Mouse (Mus musculus): Measurements from ENCODE around the gene Fam57b. TPM values are rescaled to one million over a fixed set of nuclear protein-coding genes. Genes with fewer than 3 reads are reported as not detected.

Fam57b gene
- total RNA-seq, 2 experiments from 2014 or later = 8.2 to 9.7 TPM

DNA sequence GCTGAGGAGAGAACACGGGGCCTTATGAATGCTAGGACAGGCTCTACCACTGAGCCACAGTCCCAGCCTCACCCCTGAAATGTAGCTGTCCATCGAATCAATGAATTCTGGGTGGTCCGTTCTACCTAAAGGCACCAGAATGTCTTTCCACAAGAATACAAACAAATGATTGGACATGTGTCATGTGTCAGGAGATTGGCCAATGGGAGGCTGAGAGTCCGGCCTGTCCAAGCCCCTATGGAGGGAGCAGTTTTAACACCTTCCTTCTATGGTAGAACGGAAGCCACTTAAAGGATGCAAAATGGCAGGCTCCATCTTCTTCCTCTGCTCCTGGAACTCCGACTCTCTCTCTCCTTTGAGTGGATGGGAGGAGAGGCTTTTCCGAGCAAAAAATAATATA, 20.1 kb downstream of the Fam57b start:
- no peak for DNase-seq
- intact Hi-C loops (cut with DNase I) = no loop called here

DNA sequence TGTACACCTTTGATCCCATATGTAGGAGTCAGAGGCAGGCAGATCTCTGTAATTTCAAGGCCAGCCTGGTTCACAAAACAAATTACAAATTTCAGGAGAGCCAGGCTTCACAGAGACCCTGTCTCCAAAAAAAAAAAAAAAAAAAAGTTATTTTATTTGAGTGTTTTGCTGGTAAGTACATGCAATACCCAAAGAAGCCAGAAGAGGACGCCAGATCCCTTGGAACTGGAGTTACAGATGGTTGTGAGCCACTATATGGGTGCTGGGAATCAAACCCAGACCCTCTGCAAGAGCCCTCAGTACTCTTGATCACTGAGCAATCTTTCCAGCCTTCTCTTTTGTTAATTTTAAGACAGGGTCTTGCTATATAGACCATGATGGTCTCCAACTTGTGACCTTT, 21.4 kb downstream of the Fam57b start:
- intact Hi-C loops (cut with DNase I) = no loop called here
- DNase-seq = no peak

DNA sequence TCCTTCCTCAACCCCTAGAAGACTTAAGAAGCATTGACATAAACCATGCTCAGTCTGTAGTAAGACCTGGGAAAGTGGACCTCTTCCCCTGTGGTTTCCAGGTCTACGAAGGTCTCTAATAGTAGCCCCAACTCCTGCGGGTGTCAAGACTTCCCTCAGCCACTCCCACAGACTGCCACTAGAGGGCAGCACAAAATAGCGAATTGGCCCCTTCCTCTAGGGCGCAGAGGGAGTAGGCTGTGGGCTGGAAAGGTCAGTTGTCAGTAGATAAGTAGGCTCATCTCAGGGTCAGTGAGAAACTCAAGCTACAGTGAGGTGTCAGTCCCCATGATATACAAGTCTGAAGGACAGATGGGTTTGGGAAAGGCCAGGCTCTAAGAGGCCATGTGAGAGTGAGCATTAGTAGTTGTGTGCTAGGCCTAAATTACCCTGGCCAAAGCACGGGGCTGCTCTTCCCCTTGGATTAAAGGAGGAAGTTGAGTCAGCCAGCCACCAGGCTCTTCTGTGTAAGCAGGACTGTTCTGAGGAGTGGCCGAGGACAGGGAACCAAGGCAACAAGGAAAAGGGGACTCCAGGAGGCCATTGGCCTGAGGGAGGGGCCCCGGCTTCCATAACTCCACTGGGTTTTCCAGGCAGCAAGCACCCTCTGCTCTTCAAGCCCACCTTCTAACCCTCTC, 24.5 kb downstream of the Fam57b start:
- peak; percentile 86 to 88 for DNase-seq
- intact Hi-C loops (cut with DNase I) = loop anchor here (2.0 kb wide), 2 partner anchors 141 to 283 kb away; no protein-coding TSS in a partner anchor

DNA sequence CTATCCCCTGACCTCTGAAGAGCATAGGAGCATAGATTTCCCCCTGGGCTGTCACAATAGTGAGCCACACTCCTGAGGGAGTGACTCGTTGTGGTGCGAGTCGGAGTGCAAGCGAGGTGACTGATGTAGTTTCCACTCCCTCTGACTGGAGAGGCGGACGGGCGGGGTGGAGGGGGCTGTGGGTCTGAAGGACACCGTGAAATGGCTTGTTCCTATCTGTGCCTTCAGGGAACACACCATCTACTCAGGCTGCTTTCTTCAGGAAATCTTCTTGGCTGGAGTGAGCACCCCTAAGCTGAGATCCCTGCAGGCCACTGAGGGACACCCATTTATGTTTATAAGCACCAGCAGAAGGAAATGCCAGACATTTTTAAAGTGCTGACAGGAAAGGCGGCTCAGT, 25.3 kb downstream of the Fam57b start:
- intact Hi-C loops (cut with DNase I) = loop anchor here (2.0 kb wide), 2 partner anchors 140 to 282 kb away; no protein-coding TSS in a partner anchor
- peak; percentile 25 to 29 for DNase-seq

DNA sequence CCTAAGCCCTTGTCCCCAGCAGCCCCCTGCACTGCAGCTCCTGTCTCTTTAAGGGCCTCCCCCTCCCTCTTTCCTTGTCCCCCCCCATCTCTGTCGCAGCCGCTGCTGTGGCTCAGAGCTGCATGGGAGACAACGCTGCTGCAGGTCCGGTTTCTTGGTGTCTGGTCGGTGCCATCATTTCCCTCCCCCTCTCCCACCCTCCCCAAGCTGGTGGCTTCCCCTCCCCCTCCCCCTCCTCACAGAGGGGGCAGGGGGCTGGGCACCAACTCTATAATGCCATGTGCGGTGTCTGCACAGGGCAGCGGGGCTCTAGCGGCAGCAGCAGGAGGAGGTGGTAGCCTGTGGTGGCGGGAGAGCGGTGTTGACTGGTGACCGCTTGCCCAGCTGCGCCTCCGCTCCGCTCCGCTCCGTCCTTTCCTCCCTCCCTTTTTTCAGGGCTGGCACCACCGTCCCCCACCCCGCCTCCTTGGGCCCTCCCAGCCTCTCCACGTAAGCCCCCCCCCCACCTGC, 25.8 kb downstream of the Fam57b start:
- intact Hi-C loops (cut with DNase I) = loop anchor here (2.0 kb wide), 2 partner anchors 140 to 282 kb away; no protein-coding TSS in a partner anchor
- DNase-seq = no peak

DNA sequence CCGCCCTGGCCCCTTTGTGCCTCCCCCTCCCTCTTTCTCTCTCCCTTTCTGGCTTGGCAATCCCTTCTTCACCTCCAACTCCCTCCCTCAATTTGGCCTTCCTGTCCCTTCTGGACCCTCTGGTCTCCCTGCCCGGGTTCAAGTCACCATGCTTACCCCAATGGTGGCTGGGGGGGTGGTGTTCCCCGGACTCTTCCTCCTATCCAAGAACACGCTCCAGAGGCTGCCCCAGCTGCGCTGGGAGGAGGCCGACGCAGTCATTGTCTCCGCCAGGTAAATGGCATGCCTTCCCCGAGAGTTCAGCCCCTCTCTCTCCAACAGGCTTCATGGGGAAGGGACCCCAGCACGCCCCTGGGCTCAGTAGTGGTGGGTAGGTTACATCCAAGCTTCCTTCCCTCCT, 26.5 kb downstream of the Fam57b start:
- no peak for DNase-seq
- intact Hi-C loops (cut with DNase I) = loop anchor here (2.0 kb wide), 2 partner anchors 139 to 281 kb away; no protein-coding TSS in a partner anchor

DNA sequence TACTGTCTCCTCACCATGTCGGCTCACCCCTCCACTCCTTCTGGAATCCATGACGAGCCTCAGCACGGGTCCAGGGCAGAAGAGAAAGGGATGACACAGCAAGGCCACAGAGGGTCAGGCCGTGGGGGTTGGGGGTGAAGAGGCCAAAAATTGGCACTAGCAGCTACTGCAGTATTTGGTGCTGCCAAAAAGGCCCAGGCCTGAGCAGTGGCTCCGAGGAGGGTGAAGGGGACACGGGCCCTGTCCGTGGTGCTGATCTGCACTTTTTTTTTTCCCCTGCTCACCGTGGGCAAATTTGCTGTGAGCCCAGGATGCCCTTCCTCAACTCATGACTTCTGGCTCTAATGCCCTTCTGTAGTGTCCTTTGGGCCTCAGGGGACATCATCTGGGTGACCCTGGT, 27.9 kb downstream of the Fam57b start:
- no peak for DNase-seq
- intact Hi-C loops (cut with DNase I) = no loop called here

DNA sequence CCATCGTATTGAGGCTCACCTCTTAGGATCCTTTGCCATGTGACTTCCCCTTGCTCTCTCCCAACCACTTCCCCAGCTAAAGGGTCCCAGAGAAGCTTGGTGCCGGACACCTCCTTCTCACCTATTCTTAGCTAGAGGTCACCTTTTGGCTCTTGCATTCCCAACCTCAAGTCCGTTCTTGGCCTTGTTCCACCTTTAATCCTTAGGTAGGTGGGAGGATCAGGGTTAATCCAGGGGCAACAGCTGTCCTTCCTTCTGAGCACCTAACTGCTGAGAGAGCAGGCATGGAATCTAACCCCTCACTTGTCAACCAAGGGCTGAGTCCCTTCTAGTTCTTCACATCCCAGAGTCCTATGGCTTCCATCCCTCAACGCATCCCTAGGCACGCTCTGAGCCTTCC, 28.5 kb downstream of the Fam57b start:
- intact Hi-C loops (cut with DNase I) = no loop called here

DNA sequence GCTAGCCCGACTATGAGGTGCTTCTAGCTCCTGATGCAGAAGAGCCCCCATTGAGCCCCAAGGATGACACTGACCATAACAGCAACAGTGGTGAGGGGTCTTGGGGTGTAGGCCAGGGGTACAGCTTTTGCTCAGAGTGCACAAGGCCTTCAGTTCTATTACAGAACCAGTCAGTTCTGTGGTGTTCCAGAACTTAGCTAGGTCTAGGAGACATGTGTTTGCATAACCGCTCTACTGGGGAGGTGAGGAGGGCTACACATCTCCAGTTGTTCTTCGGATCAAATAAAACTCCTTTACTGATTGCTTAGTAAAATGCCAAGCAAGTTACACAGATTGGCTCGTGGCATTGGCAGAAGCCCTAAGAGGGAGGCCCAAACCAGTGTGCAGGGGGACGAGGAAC, 34.1 kb downstream of the Fam57b start, which contains the start of gene 4930451I11Rik:
Gene 4930451I11Rik, minus strand, starts transcription at position 101 of the 400 bp plus-strand sequence.
- no peak for DNase-seq
- intact Hi-C loops (cut with DNase I) = loop anchor here (2.0 kb wide), 1 partner anchor 273 kb away; no protein-coding TSS in a partner anchor

More for the DNA sequence above, 28.5 kb downstream of the Fam57b start:
- DNase-seq = no peak

DNA sequence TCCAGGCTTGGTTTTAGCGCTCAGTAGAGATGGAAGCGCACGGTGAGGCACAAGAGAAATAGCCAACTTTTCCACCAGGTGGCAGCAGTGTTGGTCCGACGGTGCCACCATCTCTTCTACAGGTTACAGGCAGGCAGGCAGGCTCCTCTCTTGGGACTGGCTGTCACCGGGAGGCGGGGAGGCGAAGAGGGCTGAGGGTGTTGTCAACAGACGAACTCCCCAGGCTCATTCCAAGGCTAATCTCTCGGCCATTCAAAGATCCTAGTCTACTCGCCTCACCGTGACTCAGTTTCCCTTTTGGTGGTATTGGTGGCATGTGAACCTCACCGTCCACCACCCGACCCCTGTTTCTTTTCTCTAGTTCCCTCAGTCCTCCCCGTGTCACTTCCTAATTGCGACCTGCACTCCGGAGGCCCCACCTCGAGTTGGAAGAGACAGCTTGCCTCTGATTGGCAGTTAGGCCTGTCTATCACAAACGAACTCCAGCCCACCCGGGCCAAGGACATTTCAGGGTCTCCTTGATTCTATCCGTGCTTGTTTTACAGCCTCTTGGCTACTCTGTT, 34.6 kb downstream of the Fam57b start:
- intact Hi-C loops (cut with DNase I) = loop anchor here (1.0 to 2.0 kb wide), 2 partner anchors 55 to 278 kb away; no protein-coding TSS in a partner anchor
- DNase-seq = peak; percentile 69 to 75

DNA sequence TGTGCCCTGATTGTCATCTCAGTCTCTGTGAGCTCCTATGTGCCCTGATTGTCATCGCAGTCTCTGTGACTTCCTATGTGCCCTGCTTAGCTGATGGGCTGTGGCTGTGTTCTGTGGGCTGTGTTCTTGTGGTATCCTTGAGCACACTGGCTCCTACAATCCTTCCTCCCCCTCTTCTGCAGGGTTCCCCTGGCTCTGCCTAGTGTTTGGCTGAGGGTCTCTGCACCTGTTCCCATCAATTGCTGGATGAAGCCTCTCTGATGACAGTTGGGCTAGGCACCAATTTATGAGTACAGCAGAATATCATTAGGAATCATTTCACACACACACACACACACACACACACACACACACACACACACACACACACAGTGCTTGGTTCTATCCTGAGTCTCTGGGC, 35.8 kb downstream of the Fam57b start:
- intact Hi-C loops (cut with DNase I) = loop anchor here (2.0 kb wide), 1 partner anchor 54 kb away; no protein-coding TSS in a partner anchor
- no peak for DNase-seq

DNA sequence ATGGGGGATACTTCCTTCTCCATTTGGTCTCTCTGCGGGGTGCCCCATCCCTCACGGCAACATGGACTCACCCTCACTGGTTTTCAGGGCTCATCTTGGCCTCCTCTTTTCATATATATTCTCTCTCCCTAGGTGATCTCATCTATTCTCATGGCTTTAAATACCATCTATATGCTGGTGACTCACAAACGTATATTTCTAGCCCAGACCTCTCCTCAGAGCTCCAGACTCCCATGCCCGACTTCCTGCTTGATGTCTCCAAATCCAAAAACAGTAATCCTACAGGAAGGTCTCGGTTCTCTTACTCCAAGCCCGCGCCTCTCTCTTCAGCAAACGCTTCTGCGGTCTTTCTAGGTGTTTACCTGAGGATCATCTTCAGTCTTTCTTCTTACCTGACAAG, 45.8 kb downstream of the Fam57b start:
- intact Hi-C loops (cut with DNase I) = no loop called here
- DNase-seq = no peak

DNA sequence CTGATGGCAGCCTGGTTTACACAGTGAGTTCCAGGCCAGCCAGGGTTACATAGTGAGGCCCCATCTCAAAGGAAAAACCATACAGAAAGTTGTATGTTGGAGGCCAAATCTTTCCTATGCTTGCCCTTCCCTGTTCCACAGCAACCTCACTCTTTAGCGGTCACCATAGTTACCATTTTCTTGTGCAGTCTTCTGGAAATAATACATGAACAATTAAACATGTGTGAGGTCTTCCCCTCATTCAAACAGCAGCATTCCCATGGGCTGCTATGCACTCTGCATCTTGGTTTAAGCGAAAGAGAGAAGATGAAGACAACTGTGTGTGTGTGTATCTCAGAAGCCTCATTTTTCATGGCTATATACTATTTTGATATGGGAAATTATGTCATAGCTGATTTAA, 48.0 kb downstream of the Fam57b start:
- no peak for DNase-seq
- intact Hi-C loops (cut with DNase I) = no loop called here

DNA sequence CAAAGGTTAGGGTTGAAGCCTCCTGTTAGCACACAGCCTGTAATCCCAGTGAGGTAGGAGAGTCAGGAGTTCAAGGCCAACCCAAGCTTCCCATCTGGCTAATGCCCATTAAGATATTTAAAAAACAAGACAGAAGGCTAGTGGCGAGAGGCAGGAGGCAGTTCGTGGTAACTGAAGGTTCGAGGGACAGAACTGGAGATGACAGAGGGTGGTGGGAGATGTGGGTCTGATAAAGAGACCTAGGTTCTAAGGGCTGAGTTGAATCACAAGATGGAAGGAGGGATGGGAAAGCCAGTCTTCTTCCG, 49.6 kb downstream of the Fam57b start, which contains the start of gene Doc2a:
Gene Doc2a, plus strand, starts transcription at position 301 of the 305 bp plus-strand sequence.
- intact Hi-C loops (cut with DNase I) = no loop called here
- no peak for DNase-seq

DNA sequence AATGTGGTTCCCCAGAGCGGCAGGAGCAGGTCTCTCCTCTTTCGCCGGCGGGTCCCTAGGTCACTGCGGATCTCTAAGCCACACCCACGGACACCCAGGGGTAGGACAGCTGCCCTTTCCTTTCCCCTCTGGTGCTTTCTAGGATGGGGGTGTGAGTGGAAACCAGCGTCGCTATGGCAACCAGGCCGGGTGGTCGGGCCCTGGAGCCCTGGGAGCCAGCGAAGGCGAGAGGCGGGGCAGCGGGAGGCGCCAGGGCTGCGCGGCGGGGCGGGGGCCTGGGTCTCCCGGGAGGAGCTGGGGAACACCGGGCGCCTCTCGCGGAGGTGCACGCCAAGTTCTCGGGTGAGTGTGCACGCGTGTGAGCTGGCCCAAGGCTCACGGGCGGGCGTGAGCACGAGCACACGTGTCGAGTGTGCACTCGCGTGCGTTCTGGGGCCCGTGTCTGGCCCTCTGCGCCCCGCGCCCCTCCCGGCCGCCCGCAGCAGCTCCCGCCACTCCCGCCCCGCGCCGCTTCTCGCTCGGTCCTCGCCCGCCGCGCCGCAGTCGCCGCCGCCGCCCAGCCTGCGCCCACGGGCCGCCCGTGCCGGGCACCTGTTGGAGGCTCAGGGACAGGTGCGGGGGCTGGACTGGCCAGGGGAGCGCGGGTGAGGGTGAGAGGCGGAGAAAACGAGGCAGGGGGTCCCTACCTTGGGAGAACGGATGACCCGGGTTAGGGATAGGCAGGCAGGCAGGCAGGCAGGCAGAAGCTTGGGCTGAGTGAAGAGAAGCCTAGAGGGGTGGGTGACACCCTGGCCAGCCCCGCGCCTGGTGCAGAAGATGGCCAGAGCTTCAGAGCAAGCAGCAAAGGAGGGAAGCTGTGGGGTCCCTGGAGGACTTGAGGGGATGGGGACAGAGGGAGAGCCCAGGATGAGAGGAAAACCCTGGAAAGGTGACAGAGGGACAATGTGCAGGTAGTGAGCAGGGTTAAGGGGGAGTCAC, 50.2 kb downstream of the Fam57b start:
- intact Hi-C loops (cut with DNase I) = no loop called here
- no peak for DNase-seq

DNA sequence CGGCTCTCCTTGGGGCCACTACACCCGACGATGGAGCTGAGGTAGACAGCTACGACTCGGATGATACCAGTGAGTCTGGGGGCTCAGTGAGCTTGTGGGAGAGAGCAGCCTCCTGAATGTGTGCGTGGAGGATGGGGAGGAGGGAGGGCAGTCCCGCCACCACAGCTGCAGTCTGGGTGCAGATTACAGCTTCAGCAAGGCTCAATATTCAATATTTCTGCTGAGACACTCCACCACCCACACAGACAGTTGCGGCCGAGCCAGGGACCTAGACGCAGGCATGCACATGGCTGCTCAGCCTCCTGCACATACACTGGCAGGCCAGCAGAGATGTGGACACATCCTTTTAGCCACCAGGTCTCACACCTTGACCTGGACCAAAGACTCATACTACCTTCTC, 51.3 kb downstream of the Fam57b start:
- no peak for DNase-seq
- intact Hi-C loops (cut with DNase I) = no loop called here

DNA sequence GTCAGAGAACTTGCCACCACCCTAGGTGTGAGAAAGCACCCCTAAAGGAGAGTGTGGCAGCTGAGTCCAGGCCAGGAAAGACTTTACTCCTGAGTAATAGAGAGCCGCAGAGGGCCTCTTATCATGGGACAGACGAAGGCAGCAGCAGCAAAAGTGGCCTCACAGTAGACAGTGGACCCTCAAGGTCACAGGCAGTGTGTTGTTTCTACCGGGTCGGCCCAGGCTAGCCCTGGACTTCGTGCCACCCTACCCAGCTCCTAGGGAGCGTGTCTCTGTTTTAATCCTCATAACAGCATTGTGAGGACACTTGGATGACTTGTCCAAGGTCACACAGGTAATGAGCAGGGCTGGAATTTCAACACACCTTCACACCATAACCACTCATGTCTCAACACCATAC, 52.7 kb downstream of the Fam57b start:
- intact Hi-C loops (cut with DNase I) = no loop called here
- no peak for DNase-seq

DNA sequence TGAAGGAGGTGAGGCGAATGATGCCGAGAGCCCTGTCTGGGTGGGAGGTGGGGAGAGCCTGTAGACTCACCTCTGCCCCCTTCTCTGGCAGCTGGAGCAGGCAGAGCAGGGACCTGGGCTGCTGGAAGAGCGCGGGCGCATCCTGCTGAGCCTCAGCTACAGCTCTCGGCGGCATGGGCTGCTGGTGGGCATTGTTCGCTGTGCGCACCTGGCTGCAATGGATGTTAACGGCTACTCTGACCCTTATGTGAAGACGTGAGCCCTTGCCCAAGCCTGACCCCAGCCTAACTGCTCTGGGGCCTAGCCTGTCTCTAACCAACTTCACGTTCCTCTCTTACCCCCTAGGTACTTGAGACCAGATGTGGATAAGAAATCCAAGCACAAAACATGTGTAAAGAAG, 53.7 kb downstream of the Fam57b start:
- intact Hi-C loops (cut with DNase I) = no loop called here

DNA sequence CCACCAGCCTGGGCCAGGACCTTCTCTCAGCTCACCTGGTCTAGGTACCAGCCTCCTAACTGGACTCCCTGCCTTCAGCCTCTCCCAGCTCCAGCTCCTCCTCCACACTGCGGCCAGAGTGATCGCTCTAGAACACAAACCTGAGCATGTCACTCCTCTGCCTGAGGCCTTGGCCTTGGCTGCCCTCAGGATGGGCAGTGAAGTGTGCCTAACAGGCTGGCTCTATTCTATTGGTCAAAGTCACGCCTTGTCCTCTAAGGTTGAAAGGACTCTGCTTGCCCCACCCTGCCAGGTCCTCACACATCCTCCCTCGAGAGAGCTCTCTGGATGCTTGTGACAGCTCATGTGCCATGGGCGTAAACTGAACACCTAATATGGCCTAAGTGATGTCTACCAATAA, 56.0 kb downstream of the Fam57b start:
- intact Hi-C loops (cut with DNase I) = no loop called here
- no peak for DNase-seq

More for the DNA sequence above, 53.7 kb downstream of the Fam57b start:
- DNase-seq = no peak

DNA sequence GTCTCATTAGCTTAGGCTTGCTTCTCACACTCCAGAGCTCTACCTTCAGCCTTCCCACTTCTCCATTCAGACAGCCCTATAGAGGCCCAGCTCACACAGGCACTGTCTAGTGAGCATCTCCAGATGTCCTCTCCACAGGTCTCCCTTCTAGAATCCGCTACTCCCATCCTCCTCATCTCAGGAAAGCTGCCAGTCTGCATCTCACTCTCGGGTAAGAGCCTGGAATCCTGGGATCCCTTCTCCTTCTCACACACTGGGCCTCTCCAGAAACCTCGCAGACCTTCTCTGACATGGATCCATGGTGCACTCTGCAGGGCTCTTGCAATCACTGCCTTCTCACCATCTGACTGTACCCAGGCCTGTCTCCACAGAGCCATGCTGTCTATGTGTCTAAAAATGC, 58.2 kb downstream of the Fam57b start:
- intact Hi-C loops (cut with DNase I) = no loop called here
- no peak for DNase-seq
